Mouse (Mus musculus): ENCODE results near the gene Med17. TPM values are rescaled to one million over a fixed set of nuclear protein-coding genes. Genes with fewer than 3 reads are reported as not detected.
"Not testable (repeated sequence)": the region's sequence is repeated elsewhere in the genome, so short reads cannot be mapped to it uniquely, and the experiment has no call there.

The Med17 gene
- polyA plus RNA-seq, 1 experiment, result 24.6 TPM

GRCm38 (mm10) chr9:15308254-15308653, 28.5 kb upstream of the Med17 start:
- no peak overlapping the region for H3K4me3 ChIP-seq (replicated peaks; ENCODE audit: extremely low read depth, low read depth, low read length)
- H3K4me1 ChIP-seq (ENCODE audit: control insufficient read depth, insufficient read depth, low read length), result peaks cover 7% of the 10 kb centered on the region
- 37% methylated on average over 2 of the region's 2 CpGs for WGBS
- DNase-seq, result no peak
- TF ChIP-seq POLR2A (IDR thresholded peaks at IDR 0.05; ENCODE audit: borderline replicate concordance, extremely low read depth, low read depth, low read length) (no peak), CTCF (IDR thresholded peaks at IDR 0.05; ENCODE audit: insufficient read depth, low read length) (no peak)

- no peak for TF ChIP-seq POLR2A (IDR thresholded peaks at IDR 0.05; ENCODE audit: borderline replicate concordance, extremely low read depth, low read depth, low read length)
- no peak for TF ChIP-seq CTCF (IDR thresholded peaks at IDR 0.05; ENCODE audit: insufficient read depth, low read length)
- Histone ChIP-seq H3K4me3 (replicated peaks; ENCODE audit: extremely low read depth, low read depth, low read length) (no peak overlapping the region), H3K4me1 (ENCODE audit: control insufficient read depth, insufficient read depth, low read length) (peaks cover 7% of the 10 kb centered on the region)
- 14% methylated on average over 6 of the region's 6 CpGs for WGBS
- no peak for DNase-seq
Measured at GRCm38 (mm10) chr9:15307257-15307656, 27.5 kb upstream of the Med17 start.

GRCm38 (mm10) chr9:15306398-15307119, 26.8 kb upstream of the Med17 start, which contains the start of gene 4931406C07Rik:
Gene 4931406C07Rik, minus strand, starts transcription at chr9:15306448.
- DNase-seq, result no peak
- WGBS, result under 1% methylated on average over 35 of the region's 35 CpGs
- TF ChIP-seq POLR2A (IDR thresholded peaks at IDR 0.05; ENCODE audit: borderline replicate concordance, extremely low read depth, low read depth, low read length) (no peak), CTCF (IDR thresholded peaks at IDR 0.05; ENCODE audit: insufficient read depth, low read length) (no peak)

GRCm38 (mm10) chr9:15305503-15306397, 26.0 kb upstream of the Med17 start, which contains the start of gene Taf1d:
Gene Taf1d, plus strand, starts transcription at chr9:15306214.
- 11% methylated on average over 45 of the region's 45 CpGs for WGBS
- DNase-seq, result peak; percentile 99
- no peak for TF ChIP-seq CTCF (IDR thresholded peaks at IDR 0.05; ENCODE audit: insufficient read depth, low read length)
- peak; percentile 95 for TF ChIP-seq POLR2A (IDR thresholded peaks at IDR 0.05; ENCODE audit: borderline replicate concordance, extremely low read depth, low read depth, low read length)
- H3K4me1 ChIP-seq (ENCODE audit: control insufficient read depth, insufficient read depth, low read length), result peaks cover 15% of the 10 kb centered on the region
- peak within 1 kb of the TSS; percentile 96 for H3K4me3 ChIP-seq (replicated peaks; ENCODE audit: extremely low read depth, low read depth, low read length)

More at GRCm38 (mm10) chr9:15306398-15307119, 26.8 kb upstream of the Med17 start, which contains the start of gene 4931406C07Rik:
- H3K4me1 ChIP-seq (ENCODE audit: control insufficient read depth, insufficient read depth, low read length), result peaks cover 8% of the 10 kb centered on the region
- H3K4me3 ChIP-seq (replicated peaks; ENCODE audit: extremely low read depth, low read depth, low read length), result peak within 1 kb of the TSS; percentile 96

DNA sequence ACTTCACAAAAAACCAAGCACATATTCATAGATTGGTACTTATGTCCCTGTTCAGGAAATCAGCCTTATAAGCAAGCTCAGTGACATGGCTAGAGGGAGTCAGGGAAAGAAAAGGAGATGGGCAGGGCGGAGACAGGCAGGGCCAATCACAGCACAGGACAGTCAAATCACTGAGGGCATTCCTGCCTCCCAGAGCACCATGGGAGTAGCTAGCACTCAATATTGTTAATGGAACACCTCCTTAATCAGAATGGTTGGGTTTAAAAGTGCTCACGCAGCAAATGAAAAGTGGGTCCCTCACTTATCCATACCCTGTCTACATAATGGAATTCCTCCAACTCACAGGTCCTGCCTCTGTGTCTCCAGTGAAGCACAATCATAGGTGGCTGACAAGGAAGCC, 23.1 kb upstream of the Med17 start:
- TF ChIP-seq POLR2A (IDR thresholded peaks at IDR 0.05; ENCODE audit: borderline replicate concordance, extremely low read depth, low read depth, low read length), result no peak
- TF ChIP-seq CTCF (IDR thresholded peaks at IDR 0.05; ENCODE audit: insufficient read depth, low read length), result no peak
- Histone ChIP-seq H3K4me1 (ENCODE audit: control insufficient read depth, insufficient read depth, low read length) (peaks cover 15% of the 10 kb centered on the region), H3K4me3 (replicated peaks; ENCODE audit: extremely low read depth, low read depth, low read length) (no peak overlapping the region)
- 70% methylated on average over 2 of the region's 2 CpGs for WGBS
- no peak for DNase-seq

- not testable (repeated sequence) for DNase-seq; H3K4me3 ChIP-seq (replicated peaks; ENCODE audit: extremely low read depth, low read depth, low read length)
- 76% methylated on average over 6 of the region's 6 CpGs for WGBS
- peaks cover 11% of the 10 kb centered on the region for H3K4me1 ChIP-seq (ENCODE audit: control insufficient read depth, insufficient read depth, low read length)
Measured at GRCm38 (mm10) chr9:15302006-15302405, 22.3 kb upstream of the Med17 start.

- 11% methylated on average over 6 of the region's 6 CpGs for WGBS
- peak overlapping the region; percentile 28 for H3K4me3 ChIP-seq (replicated peaks; ENCODE audit: extremely low read depth, low read depth, low read length)
- TF ChIP-seq CTCF (IDR thresholded peaks at IDR 0.05; ENCODE audit: insufficient read depth, low read length), result no peak
- TF ChIP-seq POLR2A (IDR thresholded peaks at IDR 0.05; ENCODE audit: borderline replicate concordance, extremely low read depth, low read depth, low read length), result peak; percentile 34; the same call in 1 of the 2 replicates
- DNase-seq, result peak; percentile 34
- H3K4me1 ChIP-seq (ENCODE audit: control insufficient read depth, insufficient read depth, low read length), result peaks cover 8% of the 10 kb centered on the region
Measured at GRCm38 (mm10) chr9:15301399-15301798, 21.7 kb upstream of the Med17 start.

- no peak for DNase-seq
- TF ChIP-seq POLR2A (IDR thresholded peaks at IDR 0.05; ENCODE audit: borderline replicate concordance, extremely low read depth, low read depth, low read length) (no peak), CTCF (IDR thresholded peaks at IDR 0.05; ENCODE audit: insufficient read depth, low read length) (no peak)
- 83% methylated on average over 5 of the region's 5 CpGs for WGBS
- Histone ChIP-seq H3K4me1 (ENCODE audit: control insufficient read depth, insufficient read depth, low read length) (peaks cover 8% of the 10 kb centered on the region), H3K4me3 (replicated peaks; ENCODE audit: extremely low read depth, low read depth, low read length) (no peak overlapping the region)
Measured at GRCm38 (mm10) chr9:15300056-15300455, 20.3 kb upstream of the Med17 start.

DNA sequence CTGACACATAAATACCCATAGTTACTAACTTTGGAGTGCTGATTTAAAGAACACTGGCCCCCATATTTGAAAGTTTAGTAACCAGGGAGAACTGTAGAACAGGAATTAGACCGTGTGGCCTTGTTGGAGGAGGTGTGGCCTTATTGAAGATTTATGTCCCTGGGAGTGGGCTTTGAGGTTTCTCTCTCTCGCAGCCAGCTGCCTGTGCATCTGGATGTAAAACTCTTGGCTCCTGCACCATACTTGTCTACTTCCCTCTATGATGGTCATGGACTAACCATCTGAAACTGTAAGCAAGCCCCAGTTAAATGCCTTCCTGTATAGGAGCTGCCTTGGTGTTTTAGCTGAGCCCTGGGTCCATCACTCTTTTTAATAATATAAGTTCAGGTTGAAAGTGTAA, 18.7 kb upstream of the Med17 start:
- Histone ChIP-seq H3K4me1 (ENCODE audit: control insufficient read depth, insufficient read depth, low read length) (peaks cover 8% of the 10 kb centered on the region), H3K4me3 (replicated peaks; ENCODE audit: extremely low read depth, low read depth, low read length) (no peak overlapping the region)
- 47% methylated on average over 2 of the region's 2 CpGs for WGBS
- no peak for TF ChIP-seq POLR2A (IDR thresholded peaks at IDR 0.05; ENCODE audit: borderline replicate concordance, extremely low read depth, low read depth, low read length)
- DNase-seq, result no peak
